Mouse (Mus musculus): Measurements from ENCODE around the gene N4bp3. TPM values are rescaled to one million over a fixed set of nuclear protein-coding genes. Genes with fewer than 3 reads are reported as not detected.

N4bp3 gene
- polyA plus RNA-seq, 1 experiment from 2014 or later, result 22.3 TPM

- Histone ChIP-seq H3K4me2 (ENCODE audit: low read length) (no peak overlapping the region), H3K9ac (ENCODE audit: low read depth, low read length) (no peak overlapping the region), H3K36me3 (ENCODE audit: control insufficient read depth, insufficient read depth, low read length) (peaks cover 5% of the 10 kb centered on the region), H3K27me3 (ENCODE audit: control insufficient read depth, insufficient read depth, low read depth, low read length) (peaks cover 6% of the 10 kb centered on the region; the same call in 1 of the 2 replicates), H3K9me3 (replicated peaks; ENCODE audit: control insufficient read depth, low read length, poor library complexity, severe bottlenecking) (no peaks in the 10 kb centered on the region), H3K27ac (ENCODE audit: low read length) (no peak overlapping the region), H3K4me3 (ENCODE audit: low read depth, low read length) (no peak overlapping the region), H3K4me1 (ENCODE audit: control insufficient read depth, insufficient read depth, low read length) (peaks cover 14% of the 10 kb centered on the region)
- no peak for ATAC-seq
- WGBS, result 90% methylated on average over 15 of the region's 15 CpGs
Measured at GRCm38 (mm10) chr11:51646751-51647667, 3.6 kb downstream of the N4bp3 start.

DNA sequence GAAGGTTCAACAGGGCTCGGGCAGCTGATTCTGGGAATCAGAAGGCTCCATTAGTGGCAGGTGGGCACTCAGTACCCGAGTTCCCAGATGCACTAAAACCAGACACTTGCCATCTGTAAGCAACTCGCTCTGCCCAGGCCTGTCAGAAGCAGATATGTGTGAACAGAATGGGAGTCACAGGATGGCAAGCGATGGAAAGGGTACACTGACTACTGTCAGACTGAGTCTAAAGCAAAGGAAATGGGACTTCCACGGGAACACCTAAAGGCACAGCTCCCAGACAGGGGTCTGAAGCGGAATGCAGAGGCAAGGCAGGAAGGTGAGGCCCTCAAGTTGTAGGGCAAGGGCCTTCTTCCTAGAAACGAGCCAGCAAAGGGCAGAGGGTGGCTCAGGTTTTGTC, 4.4 kb downstream of the N4bp3 start:
- Histone ChIP-seq H3K4me2 (ENCODE audit: low read length) (no peak overlapping the region), H3K4me1 (ENCODE audit: control insufficient read depth, insufficient read depth, low read length) (peaks cover 14% of the 10 kb centered on the region), H3K9me3 (replicated peaks; ENCODE audit: control insufficient read depth, low read length, poor library complexity, severe bottlenecking) (no peaks in the 10 kb centered on the region), H3K36me3 (ENCODE audit: control insufficient read depth, insufficient read depth, low read length) (peaks cover 5% of the 10 kb centered on the region), H3K4me3 (ENCODE audit: low read depth, low read length) (no peak overlapping the region), H3K27me3 (ENCODE audit: control insufficient read depth, insufficient read depth, low read depth, low read length) (peaks cover 6% of the 10 kb centered on the region; the same call in 1 of the 2 replicates), H3K27ac (ENCODE audit: low read length) (no peak overlapping the region), H3K9ac (ENCODE audit: low read depth, low read length) (no peak overlapping the region)
- 88% methylated on average over 7 of the region's 7 CpGs for WGBS
- no peak for ATAC-seq

- no peak overlapping the region for H3K4me3 ChIP-seq (ENCODE audit: low read depth, low read length)
Measured at GRCm38 (mm10) chr11:51645293-51645692, 5.3 kb downstream of the N4bp3 start.

GRCm38 (mm10) chr11:51644217-51644616, 6.4 kb downstream of the N4bp3 start:
- WGBS, result 79% methylated on average over 16 of the region's 16 CpGs

More at GRCm38 (mm10) chr11:51645293-51645692, 5.3 kb downstream of the N4bp3 start:
- Histone ChIP-seq H3K27ac (ENCODE audit: low read length) (no peak overlapping the region), H3K9ac (ENCODE audit: low read depth, low read length) (no peak overlapping the region), H3K4me1 (ENCODE audit: control insufficient read depth, insufficient read depth, low read length) (peaks cover 14% of the 10 kb centered on the region), H3K27me3 (ENCODE audit: control insufficient read depth, insufficient read depth, low read depth, low read length) (peaks cover 6% of the 10 kb centered on the region; the same call in 1 of the 2 replicates), H3K9me3 (replicated peaks; ENCODE audit: control insufficient read depth, low read length, poor library complexity, severe bottlenecking) (no peaks in the 10 kb centered on the region), H3K36me3 (ENCODE audit: control insufficient read depth, insufficient read depth, low read length) (peaks cover 5% of the 10 kb centered on the region), H3K4me2 (ENCODE audit: low read length) (no peak overlapping the region)
- ATAC-seq, result no peak
- WGBS, result 84% methylated on average over 13 of the region's 13 CpGs

GRCm38 (mm10) chr11:51643761-51644160, 6.9 kb downstream of the N4bp3 start:
- ATAC-seq, result no peak
- H3K36me3 ChIP-seq (ENCODE audit: control insufficient read depth, insufficient read depth, low read length), result peaks cover 5% of the 10 kb centered on the region
- H3K4me3 ChIP-seq (ENCODE audit: low read depth, low read length), result no peak overlapping the region
- 56% methylated on average over 15 of the region's 15 CpGs for WGBS
- no peak overlapping the region for H3K4me2 ChIP-seq (ENCODE audit: low read length)
- H3K27ac ChIP-seq (ENCODE audit: low read length), result no peak overlapping the region
- H3K9me3 ChIP-seq (replicated peaks; ENCODE audit: control insufficient read depth, low read length, poor library complexity, severe bottlenecking), result no peaks in the 10 kb centered on the region
- H3K4me1 ChIP-seq (ENCODE audit: control insufficient read depth, insufficient read depth, low read length), result peaks cover under 1% of the 10 kb centered on the region; the same call in 1 of the 2 replicates
- H3K9ac ChIP-seq (ENCODE audit: low read depth, low read length), result no peak overlapping the region
- H3K27me3 ChIP-seq (ENCODE audit: control insufficient read depth, insufficient read depth, low read depth, low read length), result no peaks in the 10 kb centered on the region

More at GRCm38 (mm10) chr11:51644217-51644616, 6.4 kb downstream of the N4bp3 start:
- Histone ChIP-seq H3K4me1 (ENCODE audit: control insufficient read depth, insufficient read depth, low read length) (peaks cover 5% of the 10 kb centered on the region), H3K9me3 (replicated peaks; ENCODE audit: control insufficient read depth, low read length, poor library complexity, severe bottlenecking) (no peaks in the 10 kb centered on the region), H3K9ac (ENCODE audit: low read depth, low read length) (no peak overlapping the region), H3K27me3 (ENCODE audit: control insufficient read depth, insufficient read depth, low read depth, low read length) (0 out of 2 replicates have a peak, but pooled peaks cover 2% of the 10 kb centered on the region), H3K36me3 (ENCODE audit: control insufficient read depth, insufficient read depth, low read length) (peaks cover 5% of the 10 kb centered on the region), H3K4me2 (ENCODE audit: low read length) (no peak overlapping the region), H3K27ac (ENCODE audit: low read length) (no peak overlapping the region), H3K4me3 (ENCODE audit: low read depth, low read length) (no peak overlapping the region)
- no peak for ATAC-seq

DNA sequence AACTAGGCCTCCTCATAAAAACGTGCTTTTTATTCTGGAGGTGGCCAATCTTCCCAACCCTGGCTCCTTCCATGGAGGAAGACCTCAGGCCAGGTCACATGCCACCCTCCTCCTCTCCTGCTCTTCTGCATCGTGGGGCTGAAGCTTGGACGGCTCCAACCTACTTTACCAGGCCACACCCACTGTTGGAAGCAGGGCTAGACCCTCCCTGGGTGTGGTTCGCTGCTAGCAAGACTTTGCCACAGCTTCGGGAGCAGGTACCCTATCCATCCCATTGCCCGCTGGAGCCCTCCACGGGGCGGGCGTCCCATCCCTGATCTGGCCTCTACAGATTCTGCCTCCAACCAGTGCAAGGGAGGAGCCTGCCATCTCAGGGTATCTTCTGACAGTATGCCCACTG, 7.4 kb downstream of the N4bp3 start:
- no peaks in the 10 kb centered on the region for H3K27me3 ChIP-seq (ENCODE audit: control insufficient read depth, insufficient read depth, low read depth, low read length)
- H3K27ac ChIP-seq (ENCODE audit: low read length), result no peak overlapping the region
- H3K9ac ChIP-seq (ENCODE audit: low read depth, low read length), result no peak overlapping the region
- peaks cover 5% of the 10 kb centered on the region for H3K36me3 ChIP-seq (ENCODE audit: control insufficient read depth, insufficient read depth, low read length)
- no peak overlapping the region for H3K4me3 ChIP-seq (ENCODE audit: low read depth, low read length)
- WGBS, result 82% methylated on average over 9 of the region's 9 CpGs
- no peaks in the 10 kb centered on the region for H3K9me3 ChIP-seq (replicated peaks; ENCODE audit: control insufficient read depth, low read length, poor library complexity, severe bottlenecking)
- no peak overlapping the region for H3K4me2 ChIP-seq (ENCODE audit: low read length)
- no peaks in the 10 kb centered on the region for H3K4me1 ChIP-seq (ENCODE audit: control insufficient read depth, insufficient read depth, low read length)
- ATAC-seq, result no peak

- Histone ChIP-seq H3K36me3 (ENCODE audit: control insufficient read depth, insufficient read depth, low read length) (peaks cover 5% of the 10 kb centered on the region), H3K27ac (ENCODE audit: low read length) (no peak overlapping the region), H3K9me3 (replicated peaks; ENCODE audit: control insufficient read depth, low read length, poor library complexity, severe bottlenecking) (no peaks in the 10 kb centered on the region), H3K4me2 (ENCODE audit: low read length) (no peak overlapping the region), H3K4me3 (ENCODE audit: low read depth, low read length) (no peak overlapping the region), H3K27me3 (ENCODE audit: control insufficient read depth, insufficient read depth, low read depth, low read length) (no peaks in the 10 kb centered on the region), H3K9ac (ENCODE audit: low read depth, low read length) (no peak overlapping the region), H3K4me1 (ENCODE audit: control insufficient read depth, insufficient read depth, low read length) (peaks cover 6% of the 10 kb centered on the region)
- WGBS, result 88% methylated on average over 7 of the region's 7 CpGs
- ATAC-seq, result no peak
Measured at GRCm38 (mm10) chr11:51640748-51641147, 9.9 kb downstream of the N4bp3 start.

DNA sequence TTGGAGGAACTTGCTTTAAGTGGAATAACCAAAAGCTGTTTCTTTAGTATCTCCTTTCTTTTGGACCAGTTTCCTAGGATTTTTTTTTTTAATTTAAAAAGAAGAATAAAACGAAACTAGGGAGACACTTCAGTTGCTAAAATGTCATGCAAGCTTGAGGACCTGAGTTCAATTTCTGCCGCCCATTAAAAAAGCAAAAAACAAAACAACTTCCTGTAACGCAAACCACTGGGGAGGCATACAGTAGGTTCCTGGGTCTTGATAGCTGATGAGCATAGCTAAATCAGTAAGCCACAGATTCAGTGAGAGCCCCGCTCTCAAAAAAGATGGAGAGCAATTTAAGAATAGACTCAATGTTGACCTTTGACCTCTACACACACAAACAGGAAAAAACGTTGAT, 12.1 kb downstream of the N4bp3 start:
- Histone ChIP-seq H3K27ac (ENCODE audit: low read length) (no peak overlapping the region), H3K4me3 (ENCODE audit: low read depth, low read length) (no peak overlapping the region), H3K27me3 (ENCODE audit: control insufficient read depth, insufficient read depth, low read depth, low read length) (no peaks in the 10 kb centered on the region), H3K4me2 (ENCODE audit: low read length) (0 out of 2 replicates have a peak overlapping the region, but pooled peaks have one; percentile 5), H3K9me3 (replicated peaks; ENCODE audit: control insufficient read depth, low read length, poor library complexity, severe bottlenecking) (no peaks in the 10 kb centered on the region), H3K4me1 (ENCODE audit: control insufficient read depth, insufficient read depth, low read length) (peaks cover 15% of the 10 kb centered on the region), H3K36me3 (ENCODE audit: control insufficient read depth, insufficient read depth, low read length) (no peaks in the 10 kb centered on the region; the same call in 1 of the 2 replicates), H3K9ac (ENCODE audit: low read depth, low read length) (no peak overlapping the region)
- no peak for ATAC-seq
- 80% methylated on average over 5 of the region's 5 CpGs for WGBS

- no peak overlapping the region for H3K9ac ChIP-seq (ENCODE audit: low read depth, low read length)
- WGBS, result 3% methylated on average over 17 of the region's 17 CpGs
Measured at GRCm38 (mm10) chr11:51637971-51638414, 12.6 kb downstream of the N4bp3 start.

More at GRCm38 (mm10) chr11:51637971-51638414, 12.6 kb downstream of the N4bp3 start:
- Histone ChIP-seq H3K4me2 (ENCODE audit: low read length) (peak overlapping the region; percentile 5; the same call in 1 of the 2 replicates), H3K27ac (ENCODE audit: low read length) (no peak overlapping the region), H3K27me3 (ENCODE audit: control insufficient read depth, insufficient read depth, low read depth, low read length) (no peaks in the 10 kb centered on the region), H3K4me3 (ENCODE audit: low read depth, low read length) (no peak overlapping the region), H3K4me1 (ENCODE audit: control insufficient read depth, insufficient read depth, low read length) (peaks cover 15% of the 10 kb centered on the region), H3K36me3 (ENCODE audit: control insufficient read depth, insufficient read depth, low read length) (no peaks in the 10 kb centered on the region; the same call in 1 of the 2 replicates), H3K9me3 (replicated peaks; ENCODE audit: control insufficient read depth, low read length, poor library complexity, severe bottlenecking) (no peaks in the 10 kb centered on the region)
- no peak for ATAC-seq

Data from midbrain, embryonic 16.5 days (tissue).